ENCODE assay signal across 24 mouse cellular contexts in genomic region chr2:122171292-122171691, GRCm38 (mm10). TPM values are rescaled to one million over a fixed set of nuclear protein-coding genes. Genes with fewer than 3 reads are reported as not detected.
DNase-seq lines count a peak whose midpoint lies in the region; TF ChIP-seq lines count a peak whose summit lies in the region.
"Had no signal": no experiment of that assay in that cellular context is flagged by ENCODE, and none has a peak within 500 bp of the region (broad histone marks: within the 10 kb centered on the region; RNA-seq: fewer than 3 reads in every experiment).

No protein-coding gene starts in this region.

- no peak overlapping the region for H3K27ac ChIP-seq in MEL (ENCODE audit: control insufficient read depth, low read depth, low read length)

- no peak for TF ChIP-seq CTCF in MEL (IDR thresholded peaks at IDR 0.05 in 2 of 3, conservative IDR thresholded peaks at IDR 0.05 in 1 of 3; ENCODE audit: control insufficient read depth in 1 of 3, insufficient read depth in 1 of 3, low read depth in 2 of 3, low read length in 3 of 3, poor library complexity in 1 of 3, severe bottlenecking in 1 of 3)

- no peak overlapping the region for H3K4me3 ChIP-seq in MEL (ENCODE audit: control insufficient read depth in 1 of 2, insufficient read depth in 1 of 2, low read depth in 2 of 2, low read length in 2 of 2)

- peaks cover 0 to 13% of the 10 kb centered on the region in 2 experiments; a peak in 2 of 4 replicates for H3K36me3 ChIP-seq in MEL (ENCODE audit: control insufficient read depth in 1 of 2, insufficient read depth in 2 of 2, low read length in 2 of 2)
- H3K36me3 ChIP-seq: G1E had no signal

- no peaks in the 10 kb centered on the region for H3K79me2 ChIP-seq in MEL (ENCODE audit: control insufficient read depth, insufficient read depth, low read length, poor library complexity)

- no peaks in the 10 kb centered on the region; a peak in 3 of 4 replicates for H3K27me3 ChIP-seq in MEL (ENCODE audit: control insufficient read depth in 1 of 2, insufficient read depth in 2 of 2, low read length in 2 of 2)
- H3K27me3 ChIP-seq: CH12.LX, Patski had no signal

- no peaks in the 10 kb centered on the region for H3K9me3 ChIP-seq in MEL (replicated peaks; ENCODE audit: insufficient read depth, low read length)
- H3K9me3 ChIP-seq: G1E had no signal

- H3K4me1 ChIP-seq in MEL (ENCODE audit: control insufficient read depth in 1 of 2, insufficient read depth in 2 of 2, low read length in 2 of 2) = peaks cover 8% of the 10 kb centered on the region in 2 experiments; a peak in 3 of 4 replicates

- TF ChIP-seq RAD21 in MEL (IDR thresholded peaks at IDR 0.05; ENCODE audit: low read depth, low read length) = no peak

- no peak for TF ChIP-seq POLR2A in MEL (IDR thresholded peaks at IDR 0.05; ENCODE audit: control insufficient read depth in 1 of 2, insufficient read depth in 1 of 2, low read depth in 1 of 2, low read length in 2 of 2, poor library complexity in 1 of 2)

- no peak for TF ChIP-seq EP300 in MEL (IDR thresholded peaks at IDR 0.05; ENCODE audit: low read depth in 1 of 2, low read length in 2 of 2)

- H3K9ac ChIP-seq in MEL (ENCODE audit: control insufficient read depth, low read depth, low read length, poor library complexity, severe bottlenecking) = no peak overlapping the region

- no peak for DNase-seq in MEL (ENCODE audit: low read depth, low spot score)
- DNase-seq in lung, postnatal 10 days = no peak
- DNase-seq: adrenal gland, adult 2 months; adrenal gland, adult 8-10 months; adrenal gland, postnatal 10 days; adrenal gland, postnatal 14 days; adrenal gland, postnatal 25 days; adrenal gland, postnatal 36 days; B cell, adult 2 months; cerebellum, adult 11 months; cerebellum, adult 11-12 months; cerebellum, adult 18-20 months; cerebellum, adult 2 months; cerebellum, adult 8-10 months had no signal

TF ChIP-seq in MEL, 35 proteins besides CTCF, POLR2A, EP300 and RAD21:
- TF ChIP-seq KAT2A (conservative IDR thresholded peaks at IDR 0.05; ENCODE audit: low read depth, low read length) = no peak
- TF ChIP-seq MXI1 (IDR thresholded peaks at IDR 0.05; ENCODE audit: low read depth, low read length) = peak; percentile 44; the same call in 1 of the 2 replicates
- TF ChIP-seq CHD2 (IDR thresholded peaks at IDR 0.05; ENCODE audit: low read length) = no peak
- peak; percentile 46; the same call in 1 of the 2 replicates for TF ChIP-seq GATA1 (IDR thresholded peaks at IDR 0.05; ENCODE audit: low read depth, low read length)
- no peak for TF ChIP-seq MAFK (IDR thresholded peaks at IDR 0.05; ENCODE audit: borderline replicate concordance, low read depth, low read length)
- TF ChIP-seq MYC (IDR thresholded peaks at IDR 0.05; ENCODE audit: low read depth, low read length) = peak; percentile 26; the same call in 1 of the 2 replicates
- peak; percentile 92 for TF ChIP-seq MAX (IDR thresholded peaks at IDR 0.05; ENCODE audit: low read length)
- TF ChIP-seq ETS1 (IDR thresholded peaks at IDR 0.05; ENCODE audit: low read depth, low read length) = no peak
- TF ChIP-seq USF1 (IDR thresholded peaks at IDR 0.05; ENCODE audit: low read depth, low read length) = peak; percentile 81
- no peak for TF ChIP-seq HCFC1 (IDR thresholded peaks at IDR 0.05; ENCODE audit: low read depth, low read length)

RNA-seq across cellular contexts. Expression of gene Trim69, which starts 10.8 kb away (rescaled TPM):
- total RNA-seq in MEL (2012; rRNA removed) = not detected in 2 replicates
- polyA plus RNA-seq in MEL (2012; ENCODE audit: insufficient read depth in 1 of 2, insufficient read length in 2 of 2, low read depth in 1 of 2, low replicate concordance in 2 of 2, missing spikeins in 1 of 2) = under 1 TPM in 1 of 2 experiments, not detected in 1; 0.04 TPM
- total RNA-seq: adrenal gland, adult 2 months; adrenal gland, adult 8-10 months; adrenal gland, postnatal 10 days; adrenal gland, postnatal 14 days; adrenal gland, postnatal 25 days; adrenal gland, postnatal 4 days; ES-E14; G1E had no signal
- polyA plus RNA-seq: adrenal gland, adult 2 months; brain, embryonic 14.5 days; cerebellum, adult 2 months; G1E had no signal

RNA-seq across cellular contexts. Expression of gene Patl2, which starts 14.7 kb away (rescaled TPM):
- total RNA-seq in MEL (2012; rRNA removed) = 0.58 and 0.72 TPM in 2 replicates
- polyA plus RNA-seq in MEL (2012; ENCODE audit: insufficient read depth in 1 of 2, insufficient read length in 2 of 2, low read depth in 1 of 2, low replicate concordance in 2 of 2, missing spikeins in 1 of 2) = under 1 TPM in 1 of 2 experiments, not detected in 1; 0.84 TPM
- total RNA-seq: adrenal gland, adult 18-20 months; adrenal gland, adult 2 months; adrenal gland, postnatal 25 days; adrenal gland, postnatal 36 days; CH12.LX had no signal
- polyA plus RNA-seq: adrenal gland, adult 2 months; brain, embryonic 14.5 days; C2C12 had no signal

RNA-seq across cellular contexts. Expression of gene Terb2, which starts 14.8 kb away (rescaled TPM):
- total RNA-seq in MEL (2012; rRNA removed) = not detected in 2 replicates
- not detected for polyA plus RNA-seq in MEL (2012; ENCODE audit: insufficient read depth in 1 of 2, insufficient read length in 2 of 2, low read depth in 1 of 2, low replicate concordance in 2 of 2, missing spikeins in 1 of 2)
- total RNA-seq: adrenal gland, adult 18-20 months; adrenal gland, adult 2 months; adrenal gland, adult 8-10 months; adrenal gland, postnatal 10 days; adrenal gland, postnatal 14 days; adrenal gland, postnatal 25 days; adrenal gland, postnatal 36 days; adrenal gland, postnatal 4 days; CH12.LX; G1E had no signal
- polyA plus RNA-seq: activated CD4-positive, CD25-positive, alpha-beta regulatory T cell, adult 4 months; adrenal gland, adult 2 months; brain, embryonic 14.5 days; C2C12; CD4-positive, CD25-positive, alpha-beta regulatory T cell, adult 4 months; cerebellum, adult 2 months; G1E; Patski had no signal

RNA-seq across cellular contexts. Expression of gene B2m, which starts 23.8 kb away (rescaled TPM):
- total RNA-seq in MEL (2012; rRNA removed) = 108 and 135 TPM in 2 replicates
- polyA plus RNA-seq in MEL (2012; ENCODE audit: insufficient read depth in 1 of 2, insufficient read length in 2 of 2, low read depth in 1 of 2, low replicate concordance in 2 of 2, missing spikeins in 1 of 2) = 1,000 to 10,000 TPM in 1 of 2 experiments, 100 to 1,000 TPM in 1; 229 to 1,161 TPM

RNA-seq across cellular contexts. Expression of gene Spg11, which starts 53.1 kb away (rescaled TPM):
- 5.9 TPM in 2 replicates for total RNA-seq in MEL (2012; rRNA removed)
- polyA plus RNA-seq in MEL (2012; ENCODE audit: insufficient read depth in 1 of 2, insufficient read length in 2 of 2, low read depth in 1 of 2, low replicate concordance in 2 of 2, missing spikeins in 1 of 2) = 1 to 10 TPM in 1 of 2 experiments, not detected in 1; 6.9 TPM
